In genomic region chr14:29980447-29981205, GRCm38 (mm10) we compare ENCODE assay signal across 10 mouse cellular contexts. TPM values are rescaled to one million over a fixed set of nuclear protein-coding genes. Genes with fewer than 3 reads are reported as not detected.
DNase-seq lines count a peak whose midpoint lies in the region; ATAC-seq and TF ChIP-seq lines count a peak whose summit lies in the region.
"Had no signal": no experiment of that assay in that cellular context is flagged by ENCODE, and none has a peak within 500 bp of the region (broad histone marks: within the 10 kb centered on the region; RNA-seq: fewer than 3 reads in every experiment).

No protein-coding gene starts in this region.

- peaks cover 22% of the 10 kb centered on the region for H3K36me3 ChIP-seq in limb, embryonic 11.5 days (ENCODE audit: control insufficient read depth, insufficient read depth, low read length)
- peaks cover 74% of the 10 kb centered on the region for H3K36me3 ChIP-seq in limb, embryonic 10.5 days
- peaks cover 77% of the 10 kb centered on the region for H3K36me3 ChIP-seq in G1E (replicated peaks)

- H3K27ac ChIP-seq in limb, embryonic 11.5 days (replicated peaks; ENCODE audit: low read depth, low read length) = no peak overlapping the region
- H3K27ac ChIP-seq in limb, embryonic 10.5 days = no peak overlapping the region

- H3K4me2 ChIP-seq in limb, embryonic 11.5 days (ENCODE audit: low read depth, severe bottlenecking) = no peak overlapping the region

- TF ChIP-seq CTCF in G1E (IDR thresholded peaks at IDR 0.05; ENCODE audit: low read depth, low read length) = 0 out of 2 replicates have a peak, but pooled peaks have one; percentile 21

- ATAC-seq in limb, embryonic 11.5 days (ENCODE audit: insufficient number of reproducible peaks, low FRiP score, low TSS enrichment, low read depth) = no peak
- ATAC-seq in G1E (ENCODE audit: extremely low read depth, insufficient number of reproducible peaks, low FRiP score, poor library complexity, severe bottlenecking) = no peak
- 0 out of 2 replicates have a peak, but pooled peaks have one; percentile 46 for ATAC-seq in erythroblast, adult 5-6 weeks (replicated peaks; ENCODE audit: low FRiP score, poor library complexity, severe bottlenecking)

- WGBS in limb, embryonic 11.5 days = 95% methylated on average over 10 of the region's 10 CpGs
- 96% methylated on average over 10 of the region's 10 CpGs for WGBS in limb, embryonic 10.5 days

- H3K27me3 ChIP-seq in limb, embryonic 11.5 days (ENCODE audit: control insufficient read depth, insufficient read depth, low read length) = no peaks in the 10 kb centered on the region
- no peaks in the 10 kb centered on the region for H3K27me3 ChIP-seq in limb, embryonic 10.5 days (ENCODE audit: low read depth, poor library complexity, severe bottlenecking)
- no peaks in the 10 kb centered on the region for H3K27me3 ChIP-seq in G1E (ENCODE audit: insufficient read depth, low read length)

- DNase-seq in limb, embryonic 11.5 days (ENCODE audit: low spot score) = peak; percentile 31
- no peak for DNase-seq in limb, embryonic 10.5 days (ENCODE audit: low spot score)
- DNase-seq in G1E (ENCODE audit: low spot score) = no peak
- peak; percentile 19 for DNase-seq in retina, embryonic 14.5 days (ENCODE audit: low spot score)
- no peak for DNase-seq in layer of hippocampus, postnatal 14 days (ENCODE audit: low spot score in 2 of 2)
- no peak for DNase-seq in heart, adult 8-10 months (ENCODE audit: low spot score)
- DNase-seq in gastrocnemius, adult 18-20 months (ENCODE audit: low spot score) = no peak

- peaks cover 7% of the 10 kb centered on the region; the same call in 1 of the 2 replicates for H3K4me1 ChIP-seq in limb, embryonic 11.5 days (ENCODE audit: control insufficient read depth, insufficient read depth, low read length)
- H3K4me1 ChIP-seq in limb, embryonic 10.5 days = peaks cover 9% of the 10 kb centered on the region
- H3K4me1 ChIP-seq in G1E (ENCODE audit: insufficient read depth, low read depth, low read length) = peaks cover 20% of the 10 kb centered on the region

- H3K4me3 ChIP-seq in limb, embryonic 11.5 days (ENCODE audit: low read depth, low read length) = no peak overlapping the region
- H3K4me3 ChIP-seq in limb, embryonic 10.5 days = no peak overlapping the region
- no peak overlapping the region for H3K4me3 ChIP-seq in G1E (ENCODE audit: low read depth, low read length)

- no peak overlapping the region for H3K9ac ChIP-seq in limb, embryonic 11.5 days (ENCODE audit: low read length)

- no peaks in the 10 kb centered on the region for H3K9me3 ChIP-seq in limb, embryonic 11.5 days (ENCODE audit: control insufficient read depth, low read length)
- H3K9me3 ChIP-seq in limb, embryonic 10.5 days (replicated peaks) = no peaks in the 10 kb centered on the region; the same call in 1 of the 2 replicates
- no peaks in the 10 kb centered on the region for H3K9me3 ChIP-seq in G1E (replicated peaks)

RNA-seq across cellular contexts. Expression of gene Actr8, which starts 2.5 kb away (rescaled TPM):
- 68.6 and 71.0 TPM in 2 replicates for polyA plus RNA-seq in limb, embryonic 11.5 days (2014; fragmentation: Nextera tagmentation; extraction: Ambion mirVana)
- polyA plus RNA-seq in limb, embryonic 10.5 days (2016; fragmentation: Nextera tagmentation; extraction: Ambion mirVana) = 76.4 and 78.4 TPM in 2 replicates
- total RNA-seq in G1E (2014; fragmentation: Nextera tagmentation) (39.9 and 46.2 TPM in 2 replicates), G1E (2017) (45.8 and 53.0 TPM in 2 replicates)
- polyA plus RNA-seq in G1E (2012) = 34.9 and 39.0 TPM in 2 replicates
- 11.1 and 22.8 TPM in 2 replicates for total RNA-seq in erythroblast, adult 5-6 weeks (2015; ENCODE audit: low replicate concordance)
- total RNA-seq in erythroblast, adult 5-6 weeks (2017; ENCODE audit: low replicate concordance) = 21.0 and 23.9 TPM in 2 replicates
- total RNA-seq in layer of hippocampus, postnatal 14 days (2021) = 10 to 100 TPM; 71.7 to 74.3 TPM
- total RNA-seq in heart, adult 8-10 months (2022) = 10 to 100 TPM; 37.7 to 46.1 (median 40.5) TPM
- total RNA-seq in gastrocnemius, adult 18-20 months (2021) = 10 to 100 TPM; 31.1 to 33.4 TPM

RNA-seq across cellular contexts. Expression of gene Selenok, which starts 12.5 kb away (rescaled TPM):
- 213 and 216 TPM in 2 replicates for polyA plus RNA-seq in limb, embryonic 11.5 days (2014; fragmentation: Nextera tagmentation; extraction: Ambion mirVana)
- polyA plus RNA-seq in limb, embryonic 10.5 days (2016; fragmentation: Nextera tagmentation; extraction: Ambion mirVana) = 229 and 245 TPM in 2 replicates
- total RNA-seq in G1E (2014; fragmentation: Nextera tagmentation) (49.4 and 55.1 TPM in 2 replicates), G1E (2017) (278 and 312 TPM in 2 replicates)
- polyA plus RNA-seq in G1E (2012) = 6.2 and 7.9 TPM in 2 replicates
- total RNA-seq in erythroblast, adult 5-6 weeks (2015; ENCODE audit: low replicate concordance) = 35.7 and 87.2 TPM in 2 replicates
- 139 and 189 TPM in 2 replicates for total RNA-seq in erythroblast, adult 5-6 weeks (2017; ENCODE audit: low replicate concordance)
- 100 to 1,000 TPM; 136 to 149 TPM for total RNA-seq in layer of hippocampus, postnatal 14 days (2021)
- total RNA-seq in heart, adult 8-10 months (2022) = 100 to 1,000 TPM in 1 of 4 experiments, 10 to 100 TPM in 3; 80.2 to 101 (median 83.8) TPM
- 10 to 100 TPM; 74.9 to 96.6 TPM for total RNA-seq in gastrocnemius, adult 18-20 months (2021)

RNA-seq across cellular contexts. Expression of gene Il17rb, which starts 28.1 kb away (rescaled TPM):
- polyA plus RNA-seq in limb, embryonic 11.5 days (2014; fragmentation: Nextera tagmentation; extraction: Ambion mirVana) = 1.2 and 1.3 TPM in 2 replicates
- polyA plus RNA-seq in limb, embryonic 10.5 days (2016; fragmentation: Nextera tagmentation; extraction: Ambion mirVana) = 0.69 and 1.4 TPM in 2 replicates
- not detected in 2 replicates for total RNA-seq in G1E (2014; fragmentation: Nextera tagmentation)
- total RNA-seq in G1E (2017) = 0.23 and 0.33 TPM in 2 replicates
- not detected in 2 replicates for polyA plus RNA-seq in G1E (2012)
- total RNA-seq in erythroblast, adult 5-6 weeks (2015; ENCODE audit: low replicate concordance) = 0.38 and 1.7 TPM in 2 replicates
- 1.1 TPM in 1 of 2 replicates, not detected in the other for total RNA-seq in erythroblast, adult 5-6 weeks (2017; ENCODE audit: low replicate concordance)
- total RNA-seq in layer of hippocampus, postnatal 14 days (2021) = under 1 TPM; 0.71 to 0.76 TPM
- under 1 TPM in 2 of 4 experiments, not detected in 2; 0.19 TPM for total RNA-seq in heart, adult 8-10 months (2022)
- under 1 TPM in 1 of 2 experiments, not detected in 1; 0.09 TPM for total RNA-seq in gastrocnemius, adult 18-20 months (2021)

RNA-seq across cellular contexts. Expression of gene Chdh, which starts 28.2 kb away (rescaled TPM):
- polyA plus RNA-seq in limb, embryonic 11.5 days (2014; fragmentation: Nextera tagmentation; extraction: Ambion mirVana) = not detected in 2 replicates
- 0.05 TPM in 1 of 2 replicates, not detected in the other for polyA plus RNA-seq in limb, embryonic 10.5 days (2016; fragmentation: Nextera tagmentation; extraction: Ambion mirVana)
- total RNA-seq in G1E (2014; fragmentation: Nextera tagmentation) (not detected in 2 replicates), G1E (2017) (under 0.01 and 0.16 TPM in 2 replicates)
- 0.01 TPM in 1 of 2 replicates, not detected in the other for polyA plus RNA-seq in G1E (2012)
- total RNA-seq in erythroblast, adult 5-6 weeks (2015; ENCODE audit: low replicate concordance) = 5.4 and 6.7 TPM in 2 replicates
- total RNA-seq in erythroblast, adult 5-6 weeks (2017; ENCODE audit: low replicate concordance) = 4.5 and 6.0 TPM in 2 replicates
- total RNA-seq in layer of hippocampus, postnatal 14 days (2021) = 1 to 10 TPM in 1 of 2 experiments, under 1 TPM in 1; 0.43 to 1.3 TPM
- under 1 TPM; 0.16 to 0.29 (median 0.21) TPM for total RNA-seq in heart, adult 8-10 months (2022)
- under 1 TPM; 0.36 to 0.37 TPM for total RNA-seq in gastrocnemius, adult 18-20 months (2021)
- polyA plus RNA-seq: embryonic facial prominence, embryonic 11.5 days; neural tube, embryonic 11.5 days had no signal

Comparison
In these comparisons a context has a peak if more than half of its experiments do, and no peak if none do; other contexts are left out.
1. DNase-seq: peak in limb, embryonic 11.5 days (single experiment) and retina, embryonic 14.5 days (single experiment); none in limb, embryonic 10.5 days (single experiment), G1E (single experiment), layer of hippocampus, postnatal 14 days (0 of 2), heart, adult 8-10 months (single experiment) and gastrocnemius, adult 18-20 months (single experiment).